Mouse (Mus musculus): ENCODE data around the gene Cdh26. TPM values are rescaled to one million over a fixed set of nuclear protein-coding genes. Genes with fewer than 3 reads are reported as not detected.

Cdh26 gene
- polyA plus RNA-seq, 1 experiment from 2014 or later: 0.73 TPM

- Histone ChIP-seq H3K36me3 (ENCODE audit: control insufficient read depth, insufficient read depth, low read length) (no peaks in the 10 kb centered on the region), H3K9me3 (ENCODE audit: control insufficient read depth, low read length) (no peaks in the 10 kb centered on the region), H3K9ac (ENCODE audit: low read length) (no peak overlapping the region), H3K27ac (ENCODE audit: low read depth) (no peak overlapping the region), H3K4me2 (ENCODE audit: low read length) (no peak overlapping the region), H3K4me1 (replicated peaks; ENCODE audit: control insufficient read depth, insufficient read depth, low read length) (no peaks in the 10 kb centered on the region), H3K27me3 (replicated peaks; ENCODE audit: control insufficient read depth, insufficient read depth, low read length) (no peaks in the 10 kb centered on the region), H3K4me3 (ENCODE audit: low read depth, low read length) (no peak overlapping the region)
- ATAC-seq (replicated peaks; ENCODE audit: low FRiP score, low TSS enrichment, low read depth) (no peak), DNase-seq (ENCODE audit: low spot score) (no peak)
- 12% methylated on average over 2 of the region's 2 CpGs for WGBS
These were observed 89.9 kb downstream of the Cdh26 start for GRCm38 (mm10) chr2:178520216-178520615.

GRCm38 (mm10) chr2:178522331-178522730 is 92.0 kb downstream of the Cdh26 start:
- ATAC-seq (replicated peaks; ENCODE audit: low FRiP score, low TSS enrichment, low read depth): no peak

GRCm38 (mm10) chr2:178522786-178523185 is 92.5 kb downstream of the Cdh26 start:
- Histone ChIP-seq H3K36me3 (ENCODE audit: control insufficient read depth, insufficient read depth, low read length) (no peaks in the 10 kb centered on the region), H3K9me3 (ENCODE audit: control insufficient read depth, low read length) (no peaks in the 10 kb centered on the region), H3K4me3 (ENCODE audit: low read depth, low read length) (no peak overlapping the region), H3K27ac (ENCODE audit: low read depth) (no peak overlapping the region), H3K4me2 (ENCODE audit: low read length) (no peak overlapping the region), H3K27me3 (replicated peaks; ENCODE audit: control insufficient read depth, insufficient read depth, low read length) (no peaks in the 10 kb centered on the region), H3K9ac (ENCODE audit: low read length) (no peak overlapping the region), H3K4me1 (replicated peaks; ENCODE audit: control insufficient read depth, insufficient read depth, low read length) (no peaks in the 10 kb centered on the region)
- no peak for DNase-seq (ENCODE audit: low spot score)
- 83% methylated on average over 1 of the region's 1 CpGs for WGBS
- ATAC-seq (replicated peaks; ENCODE audit: low FRiP score, low TSS enrichment, low read depth): no peak

More at GRCm38 (mm10) chr2:178522331-178522730, 92.0 kb downstream of the Cdh26 start:
- H3K9me3 ChIP-seq (ENCODE audit: control insufficient read depth, low read length): no peaks in the 10 kb centered on the region
- no peak overlapping the region for H3K9ac ChIP-seq (ENCODE audit: low read length)
- no peaks in the 10 kb centered on the region for H3K36me3 ChIP-seq (ENCODE audit: control insufficient read depth, insufficient read depth, low read length)
- DNase-seq (ENCODE audit: low spot score): no peak
- WGBS: 57% methylated on average over 4 of the region's 4 CpGs
- no peak overlapping the region for H3K4me3 ChIP-seq (ENCODE audit: low read depth, low read length)
- no peak overlapping the region for H3K4me2 ChIP-seq (ENCODE audit: low read length)
- H3K27ac ChIP-seq (ENCODE audit: low read depth): no peak overlapping the region
- H3K4me1 ChIP-seq (replicated peaks; ENCODE audit: control insufficient read depth, insufficient read depth, low read length): no peaks in the 10 kb centered on the region
- no peaks in the 10 kb centered on the region for H3K27me3 ChIP-seq (replicated peaks; ENCODE audit: control insufficient read depth, insufficient read depth, low read length)

DNA sequence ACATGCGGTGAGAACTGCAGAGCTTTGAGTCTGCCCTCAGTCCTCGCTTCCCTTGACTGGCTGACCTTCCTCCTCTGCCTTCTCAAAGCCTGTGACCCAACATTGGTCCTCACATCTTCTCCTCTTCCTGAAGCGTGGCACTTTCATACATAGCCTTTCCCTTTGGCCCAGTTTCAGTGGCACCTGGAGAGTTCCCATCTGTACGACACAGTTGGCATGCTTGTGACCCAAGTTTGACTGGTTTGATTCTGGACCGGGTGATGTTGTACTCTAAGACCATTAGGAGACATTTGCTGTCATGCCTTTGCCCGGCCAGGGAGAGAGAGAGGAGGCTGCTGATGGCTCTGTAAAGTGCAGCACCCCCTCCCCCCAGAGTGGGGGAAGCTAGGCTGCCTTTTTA is 96.4 kb downstream of the Cdh26 start:
- Histone ChIP-seq H3K27ac (ENCODE audit: low read depth) (no peak overlapping the region), H3K4me3 (ENCODE audit: low read depth, low read length) (no peak overlapping the region), H3K9ac (ENCODE audit: low read length) (no peak overlapping the region), H3K36me3 (ENCODE audit: control insufficient read depth, insufficient read depth, low read length) (no peaks in the 10 kb centered on the region), H3K9me3 (ENCODE audit: control insufficient read depth, low read length) (no peaks in the 10 kb centered on the region), H3K4me2 (ENCODE audit: low read length) (no peak overlapping the region), H3K27me3 (replicated peaks; ENCODE audit: control insufficient read depth, insufficient read depth, low read length) (no peaks in the 10 kb centered on the region), H3K4me1 (replicated peaks; ENCODE audit: control insufficient read depth, insufficient read depth, low read length) (no peaks in the 10 kb centered on the region)
- DNase-seq (ENCODE audit: low spot score) (no peak), ATAC-seq (replicated peaks; ENCODE audit: low FRiP score, low TSS enrichment, low read depth) (no peak)
- WGBS: 82% methylated on average over 6 of the region's 6 CpGs

DNA sequence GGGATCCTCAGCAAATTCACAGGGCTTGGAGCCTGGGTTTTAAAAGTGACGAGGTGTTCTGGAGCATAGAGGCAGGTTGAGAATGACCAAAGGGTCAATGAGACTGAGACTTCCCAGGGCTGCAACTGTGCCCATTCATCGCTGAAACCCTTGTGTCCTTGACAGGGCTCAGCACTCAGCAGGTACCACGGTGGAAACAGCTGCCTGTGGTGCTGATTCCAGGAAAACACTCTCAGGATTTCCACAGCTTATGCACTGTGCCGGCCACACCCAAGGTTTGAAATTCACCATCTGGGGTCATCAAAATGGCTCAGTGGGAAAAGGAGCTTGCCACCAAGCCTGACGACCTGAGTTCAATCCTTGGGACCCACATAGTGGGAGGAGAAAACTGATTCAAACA is 100.9 kb downstream of the Cdh26 start:
- H3K4me1 ChIP-seq (replicated peaks; ENCODE audit: control insufficient read depth, insufficient read depth, low read length): no peaks in the 10 kb centered on the region
- 69% methylated on average over 5 of the region's 5 CpGs for WGBS
- no peak overlapping the region for H3K4me3 ChIP-seq (ENCODE audit: low read depth, low read length)
- no peak overlapping the region for H3K9ac ChIP-seq (ENCODE audit: low read length)
- no peak overlapping the region for H3K4me2 ChIP-seq (ENCODE audit: low read length)
- ATAC-seq (replicated peaks; ENCODE audit: low FRiP score, low TSS enrichment, low read depth) (no peak), DNase-seq (ENCODE audit: low spot score) (no peak)
- H3K27ac ChIP-seq (ENCODE audit: low read depth): no peak overlapping the region
- H3K9me3 ChIP-seq (ENCODE audit: control insufficient read depth, low read length): no peaks in the 10 kb centered on the region
- no peaks in the 10 kb centered on the region for H3K36me3 ChIP-seq (ENCODE audit: control insufficient read depth, insufficient read depth, low read length)
- no peaks in the 10 kb centered on the region for H3K27me3 ChIP-seq (replicated peaks; ENCODE audit: control insufficient read depth, insufficient read depth, low read length)

DNA sequence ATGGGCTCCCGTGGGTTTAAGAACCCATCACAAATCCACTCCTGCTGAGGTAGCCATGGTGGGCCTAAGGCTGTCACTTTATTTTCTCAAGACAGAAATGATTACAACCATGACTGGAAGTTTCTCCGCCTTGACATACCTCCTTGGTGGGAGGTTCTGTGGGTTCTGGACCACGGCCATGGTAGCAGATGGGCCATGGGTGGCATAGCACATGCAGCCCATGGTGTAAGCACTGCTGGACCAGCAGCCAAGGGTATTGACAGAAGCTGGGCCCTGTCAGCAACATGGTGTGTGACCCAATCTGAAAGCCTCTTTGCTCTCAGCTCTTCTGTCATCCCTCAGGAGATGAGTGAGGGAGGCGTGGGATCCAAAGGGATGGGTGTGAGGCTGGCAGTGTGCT is 106.2 kb downstream of the Cdh26 start:
- no peaks in the 10 kb centered on the region for H3K4me1 ChIP-seq (replicated peaks; ENCODE audit: control insufficient read depth, insufficient read depth, low read length)
- H3K4me3 ChIP-seq (ENCODE audit: low read depth, low read length): no peak overlapping the region
- H3K9me3 ChIP-seq (ENCODE audit: control insufficient read depth, low read length): no peaks in the 10 kb centered on the region
- no peak overlapping the region for H3K4me2 ChIP-seq (ENCODE audit: low read length)
- DNase-seq (ENCODE audit: low spot score): no peak
- no peak overlapping the region for H3K27ac ChIP-seq (ENCODE audit: low read depth)
- no peak for ATAC-seq (replicated peaks; ENCODE audit: low FRiP score, low TSS enrichment, low read depth)
- 83% methylated on average over 4 of the region's 4 CpGs for WGBS
- no peaks in the 10 kb centered on the region for H3K27me3 ChIP-seq (replicated peaks; ENCODE audit: control insufficient read depth, insufficient read depth, low read length)
- no peak overlapping the region for H3K9ac ChIP-seq (ENCODE audit: low read length)
- no peaks in the 10 kb centered on the region for H3K36me3 ChIP-seq (ENCODE audit: control insufficient read depth, insufficient read depth, low read length)

Other genes starting within 250 kb of the Cdh26 start
- 0.11 and 0.27 TPM in 2 replicates for gene Sycp2, start 22.8 kb upstream of the Cdh26 start, polyA plus RNA-seq (2014; fragmentation: Nextera tagmentation; extraction: Ambion mirVana)
- gene Ppp1r3d, start 16.1 kb upstream of the Cdh26 start, polyA plus RNA-seq (2014; fragmentation: Nextera tagmentation; extraction: Ambion mirVana): 4.9 and 5.1 TPM in 2 replicates
- gene Fam217b, start 16.0 kb upstream of the Cdh26 start, polyA plus RNA-seq (2014; fragmentation: Nextera tagmentation; extraction: Ambion mirVana): 6.4 and 9.2 TPM in 2 replicates